Mouse (Mus musculus): Measurements from ENCODE around the gene Acy3. TPM values are rescaled to one million over a fixed set of nuclear protein-coding genes. Genes with fewer than 3 reads are reported as not detected.

Acy3 gene
- polyA plus RNA-seq, 1 experiment from 2014 or later: 5.9 TPM

DNA sequence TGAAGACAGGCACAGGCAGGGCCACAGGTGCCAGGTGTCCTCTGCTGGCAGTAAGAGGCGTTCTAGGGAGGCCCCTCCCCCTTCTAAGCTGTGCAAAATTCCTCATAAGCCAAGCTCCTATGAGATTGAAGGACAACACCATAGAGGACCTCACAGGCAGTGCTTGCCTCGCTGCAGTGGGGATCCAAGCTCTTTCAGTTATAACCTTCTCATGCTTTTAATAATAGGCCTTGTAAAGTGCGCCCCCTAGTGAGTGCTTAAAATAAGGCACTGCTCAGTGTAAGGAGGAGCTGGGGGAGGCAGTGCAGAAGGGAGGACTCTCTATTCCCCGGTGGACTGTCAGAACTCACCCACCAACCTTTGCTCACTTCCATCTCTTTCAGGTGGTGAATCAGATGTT is 6.1 kb upstream of the Acy3 start:
- Histone ChIP-seq H3K4me1 (peaks cover 4% of the 10 kb centered on the region), H3K27me3 (0 out of 2 replicates have a peak, but pooled peaks cover 3% of the 10 kb centered on the region), H3K27ac (no peak overlapping the region), H3K4me2 (no peak overlapping the region), H3K9me3 (no peaks in the 10 kb centered on the region), H3K4me3 (no peak overlapping the region), H3K36me3 (no peaks in the 10 kb centered on the region), H3K9ac (no peak overlapping the region)
- peak; percentile 7; the same call in 1 of the 2 replicates for ATAC-seq (ENCODE audit: insufficient number of reproducible peaks, low FRiP score, low TSS enrichment, low read depth)
- WGBS: 10% methylated on average over 4 of the region's 4 CpGs

DNA sequence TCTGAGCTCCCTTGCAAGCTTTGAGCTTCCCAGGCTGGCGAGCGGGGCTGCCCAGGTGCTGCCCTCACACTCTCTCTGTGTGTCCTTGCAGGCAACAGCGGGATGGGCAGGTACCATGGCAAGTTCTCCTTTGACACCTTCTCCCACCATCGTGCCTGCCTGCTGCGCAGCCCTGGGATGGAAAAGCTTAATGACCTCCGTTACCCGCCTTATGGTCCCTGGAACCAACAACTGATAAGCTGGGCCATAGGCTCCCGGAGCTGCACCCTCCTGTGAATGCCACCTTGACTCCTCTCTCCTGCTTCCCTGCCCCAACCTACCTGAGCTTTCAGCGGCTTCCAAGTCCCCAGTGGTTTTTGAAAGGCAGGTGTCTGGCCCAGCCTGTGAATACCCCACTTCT is 5.5 kb upstream of the Acy3 start:
- H3K27me3 ChIP-seq: 0 out of 2 replicates have a peak, but pooled peaks cover 3% of the 10 kb centered on the region
- H3K27ac ChIP-seq: no peak overlapping the region
- H3K4me1 ChIP-seq: peaks cover 5% of the 10 kb centered on the region
- H3K4me2 ChIP-seq: no peak overlapping the region
- no peaks in the 10 kb centered on the region for H3K9me3 ChIP-seq
- H3K4me3 ChIP-seq: no peak overlapping the region
- H3K9ac ChIP-seq: no peak overlapping the region
- WGBS: 74% methylated on average over 9 of the region's 9 CpGs
- no peaks in the 10 kb centered on the region for H3K36me3 ChIP-seq
- no peak for ATAC-seq (ENCODE audit: insufficient number of reproducible peaks, low FRiP score, low TSS enrichment, low read depth)

DNA sequence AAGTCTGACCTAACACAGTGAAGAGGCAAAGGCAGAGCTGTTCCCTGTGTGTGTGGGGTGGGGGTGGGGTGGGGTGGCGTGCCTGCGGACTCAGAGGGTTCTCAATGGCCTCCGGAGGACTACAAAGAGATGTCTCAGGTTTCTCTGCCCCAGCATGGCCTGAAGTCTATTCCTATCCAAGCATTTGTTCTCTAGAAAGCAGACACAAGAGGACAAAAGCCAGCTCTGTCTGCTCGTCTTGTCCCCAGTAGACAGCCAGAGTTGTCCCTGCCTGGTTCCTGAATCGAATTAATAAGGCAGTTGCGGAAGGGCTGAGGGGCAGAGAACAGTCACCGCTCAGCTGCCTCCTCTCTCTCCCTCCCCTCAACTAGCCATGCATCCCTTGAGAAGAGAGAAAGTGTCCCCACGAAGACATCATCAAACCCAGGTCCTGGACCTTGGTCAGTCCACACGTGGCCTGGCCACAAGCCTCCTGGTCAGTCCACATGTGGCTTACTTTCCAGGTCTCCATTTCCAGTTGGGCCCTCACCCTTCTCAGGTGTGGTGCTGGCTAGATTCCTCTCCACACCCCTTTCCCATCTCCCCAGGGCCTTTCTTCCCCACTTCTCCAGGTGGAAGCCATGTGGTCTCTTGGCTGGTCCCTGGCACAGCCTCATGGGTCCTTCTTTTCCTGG is 2.7 kb upstream of the Acy3 start:
- Histone ChIP-seq H3K4me3 (no peak overlapping the region), H3K36me3 (no peaks in the 10 kb centered on the region), H3K4me1 (peaks cover 18% of the 10 kb centered on the region), H3K27ac (no peak overlapping the region), H3K4me2 (no peak overlapping the region), H3K9ac (no peak overlapping the region), H3K27me3 (0 out of 2 replicates have a peak, but pooled peaks cover 3% of the 10 kb centered on the region), H3K9me3 (no peaks in the 10 kb centered on the region)
- ATAC-seq (ENCODE audit: insufficient number of reproducible peaks, low FRiP score, low TSS enrichment, low read depth): no peak
- WGBS: 49% methylated on average over 9 of the region's 9 CpGs

DNA sequence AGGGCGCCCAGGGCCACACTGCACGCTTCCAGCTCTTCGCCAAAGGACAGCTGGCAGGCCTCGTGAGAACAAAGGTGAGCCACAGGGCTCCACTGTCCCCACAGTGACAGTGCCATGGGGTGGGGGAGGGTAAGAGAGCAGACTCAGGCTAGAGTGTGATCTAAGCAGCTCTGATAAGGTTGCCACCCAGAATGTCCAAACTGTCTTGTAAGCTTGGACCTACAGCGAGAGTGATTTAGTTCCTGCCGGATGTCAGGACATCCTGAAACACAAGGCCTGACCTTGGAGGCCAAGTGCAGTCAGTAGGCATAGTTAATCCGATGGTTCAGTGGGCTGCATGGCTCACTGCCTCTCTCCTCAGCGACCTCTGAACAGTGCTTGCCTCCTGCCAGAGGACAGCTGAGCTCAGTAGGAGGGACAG is 1.1 kb upstream of the Acy3 start:
- no peak overlapping the region for H3K9ac ChIP-seq

DNA sequence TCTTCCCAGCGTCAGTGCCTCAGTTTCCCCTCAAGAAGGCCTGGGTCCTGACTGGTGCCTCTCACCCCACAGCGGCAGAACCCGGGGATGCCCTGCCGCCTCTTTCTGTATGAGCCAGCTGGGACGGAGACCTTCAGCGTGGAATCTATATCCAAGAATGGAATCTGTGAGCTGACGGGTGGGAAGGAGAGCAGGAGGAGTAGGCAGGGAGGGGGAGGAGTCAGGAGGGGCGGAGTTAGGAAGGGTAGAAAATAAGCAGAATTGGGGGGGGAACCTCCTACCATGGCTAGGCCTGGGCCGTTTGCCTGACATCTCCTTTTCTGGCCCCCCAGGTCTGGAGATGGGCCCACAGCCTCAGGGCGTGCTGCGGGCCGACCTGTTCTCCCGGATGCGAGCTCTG is 1.7 kb downstream of the Acy3 start:
- Histone ChIP-seq H3K9ac (no peak overlapping the region), H3K27ac (no peak overlapping the region), H3K27me3 (no peaks in the 10 kb centered on the region), H3K4me2 (no peak overlapping the region), H3K9me3 (no peaks in the 10 kb centered on the region), H3K4me1 (peaks cover 15% of the 10 kb centered on the region), H3K4me3 (no peak overlapping the region), H3K36me3 (no peaks in the 10 kb centered on the region)
- WGBS: 79% methylated on average over 14 of the region's 14 CpGs
- ATAC-seq (ENCODE audit: insufficient number of reproducible peaks, low FRiP score, low TSS enrichment, low read depth): no peak

More for the DNA sequence above, 1.1 kb upstream of the Acy3 start:
- no peak overlapping the region for H3K4me3 ChIP-seq
- H3K27ac ChIP-seq: peak overlapping the region; percentile 68
- ATAC-seq (ENCODE audit: insufficient number of reproducible peaks, low FRiP score, low TSS enrichment, low read depth): no peak
- H3K9me3 ChIP-seq: no peaks in the 10 kb centered on the region
- 0 out of 2 replicates have a peak, but pooled peaks cover 3% of the 10 kb centered on the region for H3K27me3 ChIP-seq
- H3K36me3 ChIP-seq: no peaks in the 10 kb centered on the region
- H3K4me2 ChIP-seq: no peak overlapping the region
- WGBS: 48% methylated on average over 8 of the region's 8 CpGs
- H3K4me1 ChIP-seq: peaks cover 15% of the 10 kb centered on the region

DNA sequence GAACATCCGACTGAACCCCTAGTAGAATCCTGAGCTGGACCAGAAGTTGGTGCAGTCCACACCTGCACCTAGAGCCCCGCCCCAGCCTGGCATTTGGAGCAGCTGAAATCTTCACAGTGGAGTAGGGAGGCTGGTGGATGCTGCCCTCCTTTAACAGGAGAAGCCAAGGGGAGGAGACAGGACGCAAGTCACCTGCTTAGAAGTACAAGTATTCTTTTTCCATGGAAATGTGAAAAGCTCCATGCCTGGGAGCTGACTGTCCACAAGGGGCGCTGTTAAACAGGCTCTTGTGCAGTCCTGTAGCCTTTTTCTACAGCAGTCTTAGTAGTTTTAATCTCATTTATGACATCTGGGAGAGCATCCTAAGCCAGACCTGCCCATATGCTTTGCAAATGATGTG is 2.4 kb downstream of the Acy3 start:
- ATAC-seq (ENCODE audit: insufficient number of reproducible peaks, low FRiP score, low TSS enrichment, low read depth): no peak
- Histone ChIP-seq H3K27ac (no peak overlapping the region), H3K4me3 (no peak overlapping the region), H3K4me2 (no peak overlapping the region), H3K9me3 (no peaks in the 10 kb centered on the region), H3K4me1 (peaks cover 15% of the 10 kb centered on the region), H3K36me3 (no peaks in the 10 kb centered on the region), H3K9ac (no peak overlapping the region), H3K27me3 (no peaks in the 10 kb centered on the region)
- WGBS: 87% methylated on average over 4 of the region's 4 CpGs

DNA sequence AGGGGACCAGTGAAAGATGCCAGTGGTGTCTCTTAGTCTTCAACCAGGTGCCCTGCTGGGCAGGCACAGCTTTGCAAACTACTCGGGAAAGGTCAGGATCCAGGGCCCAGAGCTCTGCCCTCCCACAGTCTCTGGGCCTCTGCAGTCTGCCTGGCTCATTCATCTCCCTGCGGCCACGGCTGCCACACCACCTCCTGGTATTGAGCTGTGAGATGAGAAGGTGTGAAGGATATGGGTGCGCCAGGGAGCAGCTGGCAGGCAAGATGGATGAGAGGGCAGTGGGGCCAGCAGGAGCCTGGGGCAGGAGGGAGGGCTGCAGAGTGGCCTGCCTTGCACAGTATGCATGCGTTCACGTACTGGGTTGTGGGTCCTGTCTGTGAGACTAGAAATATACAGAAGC is 4.4 kb downstream of the Acy3 start:
- 23% methylated on average over 6 of the region's 6 CpGs for WGBS
- H3K27ac ChIP-seq: no peak overlapping the region
- peaks cover 14% of the 10 kb centered on the region for H3K4me1 ChIP-seq
- no peak overlapping the region for H3K4me3 ChIP-seq
- H3K9ac ChIP-seq: no peak overlapping the region
- no peaks in the 10 kb centered on the region; the same call in 1 of the 2 replicates for H3K27me3 ChIP-seq
- no peak overlapping the region for H3K4me2 ChIP-seq
- no peak for ATAC-seq (ENCODE audit: insufficient number of reproducible peaks, low FRiP score, low TSS enrichment, low read depth)
- no peaks in the 10 kb centered on the region for H3K9me3 ChIP-seq
- H3K36me3 ChIP-seq: no peaks in the 10 kb centered on the region

DNA sequence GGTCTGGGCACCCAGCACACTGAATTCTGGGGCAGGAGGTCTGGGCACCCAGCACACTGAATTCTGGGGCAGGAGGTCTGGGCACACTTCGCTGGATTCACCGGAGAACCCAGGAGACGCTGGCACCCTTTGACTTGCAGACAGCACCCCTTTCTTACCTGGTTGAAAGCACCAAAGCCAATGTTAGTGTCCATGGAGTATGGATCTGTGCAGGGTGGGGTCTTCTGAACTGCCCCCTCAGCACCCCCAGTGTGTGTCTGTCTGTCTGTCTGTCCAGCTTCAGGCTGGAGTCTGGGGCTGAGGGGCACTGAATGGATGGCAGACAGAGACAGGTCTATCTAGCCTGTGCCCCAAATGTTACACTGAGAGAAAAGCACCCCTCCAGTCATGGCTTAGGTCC is 5.2 kb downstream of the Acy3 start:
- H3K4me3 ChIP-seq: no peak overlapping the region
- no peaks in the 10 kb centered on the region for H3K9me3 ChIP-seq
- H3K9ac ChIP-seq: no peak overlapping the region
- no peak for ATAC-seq (ENCODE audit: insufficient number of reproducible peaks, low FRiP score, low TSS enrichment, low read depth)
- H3K27ac ChIP-seq: no peak overlapping the region
- H3K27me3 ChIP-seq: no peaks in the 10 kb centered on the region; the same call in 1 of the 2 replicates
- H3K4me2 ChIP-seq: no peak overlapping the region
- 96% methylated on average over 3 of the region's 3 CpGs for WGBS
- H3K36me3 ChIP-seq: no peaks in the 10 kb centered on the region
- peaks cover 6% of the 10 kb centered on the region for H3K4me1 ChIP-seq

DNA sequence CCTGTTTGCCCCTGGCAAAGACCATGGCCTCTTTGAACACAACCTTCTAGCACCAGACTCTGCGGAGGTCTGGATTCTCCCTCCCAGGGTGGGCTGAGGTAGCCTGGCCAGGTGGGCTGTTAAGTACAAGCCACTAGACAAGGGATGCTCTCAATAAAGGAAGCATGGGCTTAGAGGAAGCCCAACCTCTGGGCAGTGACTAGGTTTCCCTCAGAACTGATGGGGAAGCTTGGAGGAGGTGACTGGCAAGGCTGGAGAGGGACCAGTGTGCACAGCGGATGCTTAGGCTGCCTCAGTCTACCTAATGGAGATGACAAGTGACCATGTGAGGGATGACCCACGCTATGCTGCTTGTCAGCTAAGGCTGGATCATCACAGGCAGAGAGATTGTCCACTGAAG is 5.6 kb downstream of the Acy3 start:
- Histone ChIP-seq H3K4me3 (no peak overlapping the region), H3K36me3 (no peaks in the 10 kb centered on the region), H3K9me3 (no peaks in the 10 kb centered on the region), H3K27ac (no peak overlapping the region), H3K4me1 (peaks cover 2% of the 10 kb centered on the region), H3K27me3 (no peaks in the 10 kb centered on the region; the same call in 1 of the 2 replicates), H3K4me2 (no peak overlapping the region), H3K9ac (no peak overlapping the region)
- 78% methylated on average over 3 of the region's 3 CpGs for WGBS
- ATAC-seq (ENCODE audit: insufficient number of reproducible peaks, low FRiP score, low TSS enrichment, low read depth): no peak

DNA sequence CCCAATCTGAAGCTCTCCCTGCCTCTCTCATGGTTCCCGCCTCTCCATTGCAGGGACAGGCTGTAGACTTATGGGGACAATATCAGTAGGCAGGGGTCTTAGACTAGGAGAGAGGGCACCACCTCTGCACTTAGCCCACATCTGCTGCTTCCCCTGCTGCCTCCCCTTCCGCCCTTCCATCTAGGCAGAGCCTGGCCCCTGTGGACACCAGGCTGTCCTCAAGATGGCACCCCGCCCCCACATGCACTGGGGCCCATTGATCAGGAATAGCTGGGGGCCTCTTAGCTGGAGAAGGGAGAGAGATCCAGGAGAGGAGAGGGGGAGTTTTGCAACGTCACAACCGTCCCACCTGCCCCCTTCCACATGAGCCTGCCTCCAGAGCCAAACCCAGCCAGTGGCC is 6.0 kb downstream of the Acy3 start, which contains the start of gene Tbx10:
Tbx10 (plus strand) TSS at position 337 of the 400 bp plus-strand sequence.
- Histone ChIP-seq H3K9me3 (no peaks in the 10 kb centered on the region), H3K27me3 (no peaks in the 10 kb centered on the region; the same call in 1 of the 2 replicates), H3K27ac (no peak within 1 kb of the TSS), H3K9ac (no peak within 1 kb of the TSS), H3K4me1 (no peaks in the 10 kb centered on the region), H3K36me3 (no peaks in the 10 kb centered on the region), H3K4me3 (no peak within 1 kb of the TSS), H3K4me2 (no peak within 1 kb of the TSS)
- no peak for ATAC-seq (ENCODE audit: insufficient number of reproducible peaks, low FRiP score, low TSS enrichment, low read depth)
- WGBS: 41% methylated on average over 5 of the region's 5 CpGs

DNA sequence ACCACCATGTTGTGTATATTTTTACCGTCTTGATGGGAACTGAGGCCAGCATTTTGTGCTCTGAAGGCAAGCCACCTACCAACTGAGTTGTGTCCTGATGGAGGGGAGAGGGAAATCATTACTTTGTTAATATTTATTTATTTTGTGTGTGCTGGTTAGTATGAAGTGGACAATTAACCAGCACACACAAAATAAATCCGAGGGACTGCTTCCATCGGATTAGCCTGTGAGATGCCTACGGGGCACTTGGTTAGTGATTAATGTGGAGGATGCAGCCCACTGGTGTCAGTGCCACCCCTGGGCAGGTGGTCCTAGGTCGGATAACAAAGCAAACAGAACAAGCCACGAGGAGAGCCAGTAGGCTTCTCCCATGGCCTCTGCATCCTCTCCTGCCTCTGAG is 8.6 kb downstream of the Acy3 start:
- ATAC-seq (ENCODE audit: insufficient number of reproducible peaks, low FRiP score, low TSS enrichment, low read depth): no peak
- 62% methylated on average over 6 of the region's 6 CpGs for WGBS

DNA sequence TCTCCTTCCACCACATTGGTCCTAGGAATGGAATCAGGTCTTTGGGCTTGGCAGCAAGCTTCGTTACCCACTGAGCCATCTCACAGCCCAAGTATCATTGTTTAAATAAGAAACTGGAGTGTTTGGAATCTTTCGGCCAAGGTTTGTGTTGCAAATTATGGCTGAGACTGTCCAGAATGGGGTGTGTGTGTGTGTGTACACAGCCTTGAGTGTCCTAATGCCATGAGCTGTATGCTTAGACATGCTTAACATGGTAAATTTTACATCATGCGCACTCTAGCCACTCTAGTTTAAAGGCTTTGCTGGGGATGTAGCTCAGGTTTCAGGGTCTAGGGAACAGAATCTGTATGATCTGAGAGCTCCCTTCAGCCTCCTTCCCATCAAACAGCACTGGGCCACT is 9.1 kb downstream of the Acy3 start:
- Histone ChIP-seq H3K9ac (no peak overlapping the region), H3K27ac (no peak overlapping the region), H3K9me3 (no peaks in the 10 kb centered on the region), H3K4me3 (no peak overlapping the region), H3K36me3 (no peaks in the 10 kb centered on the region), H3K4me1 (peaks cover 11% of the 10 kb centered on the region), H3K27me3 (no peaks in the 10 kb centered on the region; the same call in 1 of the 2 replicates), H3K4me2 (no peak overlapping the region)
- ATAC-seq (ENCODE audit: insufficient number of reproducible peaks, low FRiP score, low TSS enrichment, low read depth): no peak
- WGBS: 75% methylated on average over 3 of the region's 3 CpGs

More for the DNA sequence above, 8.6 kb downstream of the Acy3 start:
- Histone ChIP-seq H3K36me3 (no peaks in the 10 kb centered on the region), H3K27ac (no peak overlapping the region), H3K9me3 (no peaks in the 10 kb centered on the region), H3K9ac (no peak overlapping the region), H3K4me1 (peaks cover 11% of the 10 kb centered on the region), H3K27me3 (no peaks in the 10 kb centered on the region; the same call in 1 of the 2 replicates), H3K4me2 (no peak overlapping the region), H3K4me3 (no peak overlapping the region)

Data from limb, embryonic 15.5 days (tissue).